Comparison of ENCODE assay signal across 28 mouse cellular contexts in genomic region chr14:73460514-73461134, GRCm38 (mm10). TPM values are rescaled to one million over a fixed set of nuclear protein-coding genes. Genes with fewer than 3 reads are reported as not detected.
DNase-seq lines count a peak whose midpoint lies in the region; ATAC-seq lines count a peak whose summit lies in the region.
"Had no signal": no experiment of that assay in that cellular context is flagged by ENCODE, and none has a peak within 500 bp of the region (broad histone marks: within the 10 kb centered on the region; RNA-seq: fewer than 3 reads in every experiment).

No protein-coding gene starts in this region.

- 50% methylated on average over 12 of the region's 12 CpGs for WGBS in limb, embryonic 12.5 days
- 81% methylated on average over 12 of the region's 12 CpGs for WGBS in limb, embryonic 10.5 days
- WGBS in limb, embryonic 15.5 days, result 30% methylated on average over 12 of the region's 12 CpGs

- no peaks in the 10 kb centered on the region for H3K9me3 ChIP-seq in limb, embryonic 12.5 days
- H3K9me3 ChIP-seq in limb, embryonic 10.5 days (replicated peaks), result no peaks in the 10 kb centered on the region
- H3K9me3 ChIP-seq in limb, embryonic 15.5 days, result no peaks in the 10 kb centered on the region
- H3K9me3 ChIP-seq: embryonic facial prominence, embryonic 15.5 days; forebrain, embryonic 15.5 days; G1E; hindbrain, embryonic 15.5 days had no signal

- ATAC-seq in limb, embryonic 12.5 days (ENCODE audit: insufficient number of reproducible peaks, insufficient read depth, low FRiP score, low TSS enrichment, low read depth), result peak; percentile 75
- ATAC-seq in limb, embryonic 15.5 days (ENCODE audit: insufficient number of reproducible peaks, low FRiP score, low TSS enrichment, low read depth), result no peak
- ATAC-seq in frontal cortex, adult (ENCODE audit: low TSS enrichment), result no peak
- ATAC-seq: forebrain, embryonic 15.5 days; intestine, embryonic 16.5 days; liver, postnatal 0 days; midbrain, embryonic 16.5 days had no signal

- H3K27me3 ChIP-seq in limb, embryonic 12.5 days, result no peaks in the 10 kb centered on the region
- no peaks in the 10 kb centered on the region for H3K27me3 ChIP-seq in limb, embryonic 10.5 days (ENCODE audit: low read depth, poor library complexity, severe bottlenecking)
- no peaks in the 10 kb centered on the region for H3K27me3 ChIP-seq in limb, embryonic 15.5 days
- H3K27me3 ChIP-seq: CH12.LX; embryonic facial prominence, embryonic 15.5 days; forebrain, embryonic 15.5 days; hindbrain, embryonic 15.5 days had no signal

- no peaks in the 10 kb centered on the region for H3K36me3 ChIP-seq in limb, embryonic 12.5 days
- H3K36me3 ChIP-seq in limb, embryonic 10.5 days, result no peaks in the 10 kb centered on the region
- no peaks in the 10 kb centered on the region for H3K36me3 ChIP-seq in limb, embryonic 15.5 days
- H3K36me3 ChIP-seq: embryonic facial prominence, embryonic 15.5 days; forebrain, embryonic 15.5 days; G1E; hindbrain, embryonic 15.5 days had no signal

- peak overlapping the region; percentile 18 for H3K4me2 ChIP-seq in limb, embryonic 12.5 days
- peak overlapping the region; percentile 31; the same call in 1 of the 2 replicates for H3K4me2 ChIP-seq in limb, embryonic 15.5 days
- H3K4me2 ChIP-seq: embryonic facial prominence, embryonic 15.5 days; forebrain, embryonic 15.5 days; hindbrain, embryonic 15.5 days; liver, embryonic 11.5 days had no signal

- H3K27ac ChIP-seq in limb, embryonic 12.5 days, result peak overlapping the region; percentile 62; the same call in 1 of the 2 replicates
- no peak overlapping the region for H3K27ac ChIP-seq in limb, embryonic 10.5 days
- no peak overlapping the region for H3K27ac ChIP-seq in brown adipose tissue, adult 24 weeks (replicated peaks; ENCODE audit: low read depth, low read length)
- peak overlapping the region; percentile 30; the same call in 1 of the 2 replicates for H3K27ac ChIP-seq in limb, embryonic 15.5 days
- H3K27ac ChIP-seq: embryonic facial prominence, embryonic 15.5 days; forebrain, embryonic 15.5 days; heart, adult 2 months; hindbrain, embryonic 15.5 days had no signal

- intact Hi-C loops in left cerebral cortex, postnatal 4 days (cut with DNase I), result no loop called here

- peaks cover 8% of the 10 kb centered on the region; the same call in 1 of the 2 replicates for H3K4me1 ChIP-seq in limb, embryonic 12.5 days (replicated peaks)
- peaks cover 2% of the 10 kb centered on the region; the same call in 1 of the 2 replicates for H3K4me1 ChIP-seq in limb, embryonic 10.5 days
- no peaks in the 10 kb centered on the region for H3K4me1 ChIP-seq in brown adipose tissue, adult 24 weeks (ENCODE audit: control insufficient read depth, insufficient read depth, insufficient read length, low read length)
- H3K4me1 ChIP-seq in limb, embryonic 15.5 days, result peaks cover 7% of the 10 kb centered on the region; the same call in 1 of the 2 replicates
- H3K4me1 ChIP-seq: embryonic facial prominence, embryonic 15.5 days; forebrain, embryonic 15.5 days; hindbrain, embryonic 15.5 days had no signal

- DNase-seq in cerebellum, postnatal 10 days, result peak; percentile 35 to 49
- DNase-seq in cerebellum, adult 9-10 months, result no peak
- DNase-seq in limb, embryonic 10.5 days (ENCODE audit: low spot score), result no peak
- DNase-seq in left cerebral cortex, postnatal 4 days, result no peak
- DNase-seq: adrenal gland, postnatal 14 days; gastrocnemius, postnatal 14 days; heart, adult 2 months; heart, postnatal 4 days; kidney, adult 9 months; kidney, postnatal 36 days; layer of hippocampus, postnatal 36 days; liver, postnatal 0 days; lung, postnatal 10 days; thymus, adult 18-20 months; thymus, postnatal 4 days had no signal

- H3K4me3 ChIP-seq in limb, embryonic 12.5 days (replicated peaks), result no peak overlapping the region
- H3K4me3 ChIP-seq in limb, embryonic 10.5 days, result no peak overlapping the region
- peak overlapping the region; percentile 29 for H3K4me3 ChIP-seq in brown adipose tissue, adult 24 weeks (ENCODE audit: insufficient read depth, low read depth, low read length)
- H3K4me3 ChIP-seq in limb, embryonic 15.5 days, result no peak overlapping the region
- H3K4me3 ChIP-seq: embryonic facial prominence, embryonic 15.5 days; forebrain, embryonic 15.5 days; heart, adult 2 months; hindbrain, embryonic 15.5 days; megakaryocyte, embryonic 14.5 days had no signal

- no peak overlapping the region for H3K9ac ChIP-seq in limb, embryonic 12.5 days (replicated peaks)
- H3K9ac ChIP-seq in limb, embryonic 15.5 days, result no peak overlapping the region
- H3K9ac ChIP-seq: embryonic facial prominence, embryonic 15.5 days; forebrain, embryonic 15.5 days; hindbrain, embryonic 15.5 days; liver, postnatal 0 days had no signal

RNA-seq across cellular contexts. Expression of gene Med4, which starts 49.2 kb away (rescaled TPM):
- polyA plus RNA-seq in limb, embryonic 12.5 days (2016; fragmentation: Nextera tagmentation; extraction: Ambion mirVana), result 105 and 107 TPM in 2 replicates
- 120 and 123 TPM in 2 replicates for polyA plus RNA-seq in limb, embryonic 10.5 days (2016; fragmentation: Nextera tagmentation; extraction: Ambion mirVana)
- 14.7 and 23.5 TPM in 2 replicates for polyA plus RNA-seq in brown adipose tissue, adult 24 weeks (2012; ENCODE audit: insufficient read depth, insufficient read length, missing spikeins)
- 78.4 and 86.2 TPM in 2 replicates for polyA plus RNA-seq in limb, embryonic 15.5 days (2015; fragmentation: Nextera tagmentation; extraction: Ambion mirVana)
- 10 to 100 TPM; 34.9 to 43.6 TPM for total RNA-seq in left cerebral cortex, postnatal 4 days (2021)

Comparison
In these comparisons a context has a peak if more than half of its experiments do, and no peak if none do; other contexts are left out.
1. DNase-seq: peak in cerebellum, postnatal 10 days (2 of 2); none in cerebellum, adult 9-10 months (single experiment), limb, embryonic 10.5 days (single experiment) and left cerebral cortex, postnatal 4 days (single experiment).
2. H3K27ac ChIP-seq: peak in limb, embryonic 12.5 days (single experiment) and limb, embryonic 15.5 days (single experiment); none in limb, embryonic 10.5 days (single experiment) and brown adipose tissue, adult 24 weeks (single experiment).